Mouse (Mus musculus) gastrocnemius, postnatal 4 days (tissue): ENCODE results near the gene Hnrnph1. TPM values are rescaled to one million over a fixed set of nuclear protein-coding genes. Genes with fewer than 3 reads are reported as not detected.
A peak's percentile ranks its signal among the peaks of the same experiment; 100 is the strongest.

Experiments
- DNase-seq, 2 experiments: peaks; one replicate each; pipeline ENCODE4 v3.0.0; 2021 to 2022; ENCODE audit warnings: low spot score in 2 of 2, mixed read lengths in 2 of 2
- total RNA-seq, 2 experiments: library from RNA; stranded (reverse); gene quantifications; 2 replicates each; pipeline ENCODE4 v1.2.3; 2021

The Hnrnph1 gene
- total RNA-seq, 2 experiments from 2014 or later: 217 to 271 TPM

- no peak for DNase-seq
Measured at GRCm38 (mm10) chr11:50371911-50372310, 4.9 kb upstream of the Hnrnph1 start.

GRCm38 (mm10) chr11:50373086-50373485, 3.7 kb upstream of the Hnrnph1 start:
- no peak for DNase-seq

GRCm38 (mm10) chr11:50373621-50374020, 3.2 kb upstream of the Hnrnph1 start:
- no peak for DNase-seq

GRCm38 (mm10) chr11:50374286-50375015, 2.3 kb upstream of the Hnrnph1 start:
- DNase-seq: no peak

GRCm38 (mm10) chr11:50375421-50375820, 1.4 kb upstream of the Hnrnph1 start:
- no peak for DNase-seq

GRCm38 (mm10) chr11:50376156-50376790, 517 bp upstream of the Hnrnph1 start:
- no peak for DNase-seq

- peak; percentile 88 to 91 for DNase-seq
Measured at GRCm38 (mm10) chr11:50377892-50378684, 1.3 kb downstream of the Hnrnph1 start.

- DNase-seq: no peak
Measured at GRCm38 (mm10) chr11:50379023-50379752, 2.4 kb downstream of the Hnrnph1 start.

- DNase-seq: no peak
Measured at GRCm38 (mm10) chr11:50381311-50381710, 4.5 kb downstream of the Hnrnph1 start.

GRCm38 (mm10) chr11:50387167-50387679, 10.4 kb downstream of the Hnrnph1 start:
- DNase-seq: no peak

- DNase-seq: no peak
Measured at GRCm38 (mm10) chr11:50387697-50388096, 10.9 kb downstream of the Hnrnph1 start.

- no peak for DNase-seq
Measured at GRCm38 (mm10) chr11:50388217-50388929, 11.6 kb downstream of the Hnrnph1 start.

GRCm38 (mm10) chr11:50389011-50389410, 12.2 kb downstream of the Hnrnph1 start:
- no peak for DNase-seq

GRCm38 (mm10) chr11:50389616-50390015, 12.8 kb downstream of the Hnrnph1 start:
- no peak for DNase-seq

- DNase-seq: no peak
Measured at GRCm38 (mm10) chr11:50391272-50391960, 14.6 kb downstream of the Hnrnph1 start.

- no peak for DNase-seq
Measured at GRCm38 (mm10) chr11:50393306-50393705, 16.5 kb downstream of the Hnrnph1 start.

- DNase-seq: no peak
Measured at GRCm38 (mm10) chr11:50394731-50395130, 17.9 kb downstream of the Hnrnph1 start.

GRCm38 (mm10) chr11:50396766-50397307, 20.0 kb downstream of the Hnrnph1 start:
- no peak for DNase-seq

- no peak for DNase-seq
Measured at GRCm38 (mm10) chr11:50397316-50397715, 20.5 kb downstream of the Hnrnph1 start.
